Mouse (Mus musculus): Measurements from ENCODE around the gene Opcml. TPM values are rescaled to one million over a fixed set of nuclear protein-coding genes. Genes with fewer than 3 reads are reported as not detected.

Opcml gene
- polyA plus RNA-seq, 1 experiment from 2014 or later, result 2.9 TPM

- 63% methylated on average over 10 of the region's 10 CpGs for WGBS
- ATAC-seq (ENCODE audit: insufficient number of reproducible peaks, insufficient read depth, low FRiP score, low TSS enrichment, low read depth), result no peak
- Histone ChIP-seq H3K4me1 (no peaks in the 10 kb centered on the region), H3K9ac (no peak overlapping the region), H3K27me3 (no peaks in the 10 kb centered on the region), H3K4me2 (no peak overlapping the region), H3K9me3 (no peaks in the 10 kb centered on the region), H3K36me3 (no peaks in the 10 kb centered on the region), H3K4me3 (no peak overlapping the region), H3K27ac (no peak overlapping the region)
Observed at GRCm38 (mm10) chr9:28776517-28777503, 986.2 kb downstream of the Opcml start.

- no peaks in the 10 kb centered on the region for H3K4me1 ChIP-seq
- H3K4me2 ChIP-seq, result no peak overlapping the region
- no peak overlapping the region for H3K9ac ChIP-seq
- H3K9me3 ChIP-seq, result no peaks in the 10 kb centered on the region
- WGBS, result 56% methylated on average over 4 of the region's 4 CpGs
- H3K36me3 ChIP-seq, result no peaks in the 10 kb centered on the region
- ATAC-seq (ENCODE audit: insufficient number of reproducible peaks, insufficient read depth, low FRiP score, low TSS enrichment, low read depth), result no peak
- H3K27me3 ChIP-seq, result no peaks in the 10 kb centered on the region
- H3K27ac ChIP-seq, result no peak overlapping the region
- no peak overlapping the region for H3K4me3 ChIP-seq
Observed at GRCm38 (mm10) chr9:28783834-28784233, 993.3 kb downstream of the Opcml start.

GRCm38 (mm10) chr9:28789439-28789838, 998.9 kb downstream of the Opcml start:
- no peak overlapping the region for H3K4me2 ChIP-seq
- ATAC-seq (ENCODE audit: insufficient number of reproducible peaks, insufficient read depth, low FRiP score, low TSS enrichment, low read depth), result no peak
- H3K27me3 ChIP-seq, result no peaks in the 10 kb centered on the region
- H3K9me3 ChIP-seq, result no peaks in the 10 kb centered on the region
- no peak overlapping the region for H3K9ac ChIP-seq
- no peak overlapping the region for H3K27ac ChIP-seq
- 89% methylated on average over 1 of the region's 1 CpGs for WGBS
- H3K4me1 ChIP-seq, result no peaks in the 10 kb centered on the region
- H3K36me3 ChIP-seq, result no peaks in the 10 kb centered on the region
- H3K4me3 ChIP-seq, result no peak overlapping the region

GRCm38 (mm10) chr9:28800100-28800499, 1009.5 kb downstream of the Opcml start:
- H3K4me3 ChIP-seq, result no peak overlapping the region
- peaks cover 3% of the 10 kb centered on the region; the same call in 1 of the 2 replicates for H3K4me1 ChIP-seq
- no peak overlapping the region for H3K9ac ChIP-seq
- ATAC-seq (ENCODE audit: insufficient number of reproducible peaks, insufficient read depth, low FRiP score, low TSS enrichment, low read depth), result no peak
- H3K27me3 ChIP-seq, result no peaks in the 10 kb centered on the region
- H3K4me2 ChIP-seq, result no peak overlapping the region
- no peak overlapping the region for H3K27ac ChIP-seq
- WGBS, result 8% methylated on average over 2 of the region's 2 CpGs
- H3K9me3 ChIP-seq, result no peaks in the 10 kb centered on the region
- no peaks in the 10 kb centered on the region for H3K36me3 ChIP-seq

- Histone ChIP-seq H3K27ac (no peak overlapping the region), H3K9ac (no peak overlapping the region), H3K4me3 (no peak overlapping the region), H3K27me3 (no peaks in the 10 kb centered on the region), H3K36me3 (no peaks in the 10 kb centered on the region), H3K4me1 (no peaks in the 10 kb centered on the region), H3K4me2 (no peak overlapping the region), H3K9me3 (no peaks in the 10 kb centered on the region)
- ATAC-seq (ENCODE audit: insufficient number of reproducible peaks, insufficient read depth, low FRiP score, low TSS enrichment, low read depth), result no peak
Observed at GRCm38 (mm10) chr9:28806666-28807065, 1016.1 kb downstream of the Opcml start.

GRCm38 (mm10) chr9:28822060-28822459, 1031.5 kb downstream of the Opcml start:
- H3K9me3 ChIP-seq, result no peaks in the 10 kb centered on the region
- H3K27ac ChIP-seq, result no peak overlapping the region
- H3K27me3 ChIP-seq, result no peaks in the 10 kb centered on the region
- ATAC-seq (ENCODE audit: insufficient number of reproducible peaks, insufficient read depth, low FRiP score, low TSS enrichment, low read depth), result no peak
- H3K4me3 ChIP-seq, result no peak overlapping the region
- no peaks in the 10 kb centered on the region for H3K4me1 ChIP-seq
- no peaks in the 10 kb centered on the region for H3K36me3 ChIP-seq
- H3K9ac ChIP-seq, result no peak overlapping the region
- 85% methylated on average over 3 of the region's 3 CpGs for WGBS
- H3K4me2 ChIP-seq, result no peak overlapping the region

- H3K36me3 ChIP-seq, result no peaks in the 10 kb centered on the region
- H3K9me3 ChIP-seq, result no peaks in the 10 kb centered on the region
- ATAC-seq (ENCODE audit: insufficient number of reproducible peaks, insufficient read depth, low FRiP score, low TSS enrichment, low read depth), result no peak
- H3K4me3 ChIP-seq, result no peak overlapping the region
- H3K9ac ChIP-seq, result no peak overlapping the region
- no peaks in the 10 kb centered on the region for H3K27me3 ChIP-seq
- 77% methylated on average over 5 of the region's 5 CpGs for WGBS
- H3K4me1 ChIP-seq, result no peaks in the 10 kb centered on the region
- no peak overlapping the region for H3K4me2 ChIP-seq
- no peak overlapping the region for H3K27ac ChIP-seq
Observed at GRCm38 (mm10) chr9:28822466-28822865, 1031.9 kb downstream of the Opcml start.

- Histone ChIP-seq H3K4me1 (no peaks in the 10 kb centered on the region), H3K4me3 (no peak overlapping the region), H3K4me2 (no peak overlapping the region), H3K9ac (no peak overlapping the region), H3K27ac (no peak overlapping the region), H3K27me3 (no peaks in the 10 kb centered on the region), H3K36me3 (no peaks in the 10 kb centered on the region), H3K9me3 (no peaks in the 10 kb centered on the region)
- ATAC-seq (ENCODE audit: insufficient number of reproducible peaks, insufficient read depth, low FRiP score, low TSS enrichment, low read depth), result no peak
- 94% methylated on average over 2 of the region's 2 CpGs for WGBS
Observed at GRCm38 (mm10) chr9:28825821-28826220, 1035.2 kb downstream of the Opcml start.

GRCm38 (mm10) chr9:28845961-28846570, 1055.5 kb downstream of the Opcml start:
- H3K9me3 ChIP-seq, result no peaks in the 10 kb centered on the region
- H3K9ac ChIP-seq, result no peak overlapping the region
- H3K27me3 ChIP-seq, result no peaks in the 10 kb centered on the region
- WGBS, result 17% methylated on average over 2 of the region's 2 CpGs
- no peaks in the 10 kb centered on the region for H3K36me3 ChIP-seq
- H3K4me3 ChIP-seq, result no peak overlapping the region
- no peak for ATAC-seq (ENCODE audit: insufficient number of reproducible peaks, insufficient read depth, low FRiP score, low TSS enrichment, low read depth)
- 0 out of 2 replicates have a peak, but pooled peaks cover 3% of the 10 kb centered on the region for H3K4me1 ChIP-seq
- H3K27ac ChIP-seq, result no peak overlapping the region
- H3K4me2 ChIP-seq, result no peak overlapping the region

GRCm38 (mm10) chr9:28855826-28856225, 1065.3 kb downstream of the Opcml start:
- ATAC-seq (ENCODE audit: insufficient number of reproducible peaks, insufficient read depth, low FRiP score, low TSS enrichment, low read depth), result no peak
- no peaks in the 10 kb centered on the region for H3K9me3 ChIP-seq

GRCm38 (mm10) chr9:28861983-28862382, 1071.4 kb downstream of the Opcml start:
- Histone ChIP-seq H3K4me2 (no peak overlapping the region), H3K27ac (no peak overlapping the region), H3K36me3 (no peaks in the 10 kb centered on the region), H3K9me3 (no peaks in the 10 kb centered on the region), H3K9ac (no peak overlapping the region), H3K4me3 (no peak overlapping the region), H3K27me3 (no peaks in the 10 kb centered on the region), H3K4me1 (no peaks in the 10 kb centered on the region)
- 65% methylated on average over 4 of the region's 4 CpGs for WGBS
- ATAC-seq (ENCODE audit: insufficient number of reproducible peaks, insufficient read depth, low FRiP score, low TSS enrichment, low read depth), result no peak

More at GRCm38 (mm10) chr9:28855826-28856225, 1065.3 kb downstream of the Opcml start:
- H3K27ac ChIP-seq, result no peak overlapping the region
- H3K4me2 ChIP-seq, result no peak overlapping the region
- H3K4me1 ChIP-seq, result no peaks in the 10 kb centered on the region
- H3K9ac ChIP-seq, result no peak overlapping the region
- H3K27me3 ChIP-seq, result no peaks in the 10 kb centered on the region
- H3K4me3 ChIP-seq, result no peak overlapping the region
- H3K36me3 ChIP-seq, result no peaks in the 10 kb centered on the region
- whole genome bisulfite sequencing, result 73% methylated on average over 7 of the region's 7 CpGs

GRCm38 (mm10) chr9:28867256-28867655, 1076.7 kb downstream of the Opcml start:
- no peaks in the 10 kb centered on the region for H3K27me3 ChIP-seq
- H3K36me3 ChIP-seq, result no peaks in the 10 kb centered on the region
- H3K4me3 ChIP-seq, result no peak overlapping the region
- no peak for ATAC-seq (ENCODE audit: insufficient number of reproducible peaks, insufficient read depth, low FRiP score, low TSS enrichment, low read depth)
- WGBS, result 88% methylated on average over 3 of the region's 3 CpGs
- H3K9me3 ChIP-seq, result no peaks in the 10 kb centered on the region
- H3K27ac ChIP-seq, result no peak overlapping the region
- no peaks in the 10 kb centered on the region for H3K4me1 ChIP-seq
- H3K4me2 ChIP-seq, result no peak overlapping the region
- no peak overlapping the region for H3K9ac ChIP-seq
